Comparison of ENCODE assay signal across 8 mouse cellular contexts in genomic region chr6:116264836-116265235, GRCm38 (mm10). TPM values are rescaled to one million over a fixed set of nuclear protein-coding genes. Genes with fewer than 3 reads are reported as not detected.
DNase-seq lines count a peak whose midpoint lies in the region; ATAC-seq and TF ChIP-seq lines count a peak whose summit lies in the region.

No protein-coding gene starts in this region.

- H3K36me3 ChIP-seq in embryonic facial prominence, embryonic 12.5 days, result peaks cover 11% of the 10 kb centered on the region; the same call in 1 of the 2 replicates
- peaks cover 29% of the 10 kb centered on the region for H3K36me3 ChIP-seq in limb, embryonic 10.5 days
- H3K36me3 ChIP-seq in neural tube, embryonic 11.5 days (ENCODE audit: control insufficient read depth, insufficient read depth, low read length), result no peaks in the 10 kb centered on the region

- no peak overlapping the region for H3K27ac ChIP-seq in layer of hippocampus, adult 2 months
- no peak overlapping the region for H3K27ac ChIP-seq in embryonic facial prominence, embryonic 12.5 days
- peak overlapping the region; percentile 94; the same call in 1 of the 2 replicates for H3K27ac ChIP-seq in limb, embryonic 10.5 days
- no peak overlapping the region for H3K27ac ChIP-seq in neural tube, embryonic 11.5 days (ENCODE audit: low read depth, low read length)

- H3K9me3 ChIP-seq in embryonic facial prominence, embryonic 12.5 days, result no peaks in the 10 kb centered on the region
- no peaks in the 10 kb centered on the region for H3K9me3 ChIP-seq in limb, embryonic 10.5 days (replicated peaks)
- no peaks in the 10 kb centered on the region for H3K9me3 ChIP-seq in neural tube, embryonic 11.5 days (ENCODE audit: control insufficient read depth, low read length)

- no peak overlapping the region for H3K9ac ChIP-seq in embryonic facial prominence, embryonic 12.5 days
- no peak overlapping the region for H3K9ac ChIP-seq in neural tube, embryonic 11.5 days (ENCODE audit: low read length)

- H3K4me2 ChIP-seq in embryonic facial prominence, embryonic 12.5 days (replicated peaks), result peak overlapping the region; percentile 62
- H3K4me2 ChIP-seq in neural tube, embryonic 11.5 days (ENCODE audit: low read depth), result peak overlapping the region; percentile 62

- intact Hi-C loops in left cerebral cortex, postnatal 10 days (cut with DNase I), result loop anchor here (5.0 kb wide), 1 partner anchor 157 kb away; no protein-coding TSS in a partner anchor

- peak overlapping the region; percentile 65 for H3K4me3 ChIP-seq in layer of hippocampus, adult 2 months
- peak overlapping the region; percentile 50 for H3K4me3 ChIP-seq in embryonic facial prominence, embryonic 12.5 days
- H3K4me3 ChIP-seq in limb, embryonic 10.5 days, result peak overlapping the region; percentile 76
- H3K4me3 ChIP-seq in neural tube, embryonic 11.5 days (ENCODE audit: low read depth, low read length), result no peak overlapping the region

- WGBS in embryonic facial prominence, embryonic 12.5 days, result 85% methylated on average over 11 of the region's 11 CpGs
- 88% methylated on average over 11 of the region's 11 CpGs for WGBS in limb, embryonic 10.5 days
- WGBS in neural tube, embryonic 11.5 days, result 84% methylated on average over 11 of the region's 11 CpGs

- DNase-seq in layer of hippocampus, adult 2 months (ENCODE audit: low spot score in 2 of 2), result no peak
- no peak for DNase-seq in layer of hippocampus, postnatal 36 days
- DNase-seq in limb, embryonic 10.5 days (ENCODE audit: low spot score), result no peak
- DNase-seq in neural tube, embryonic 11.5 days (ENCODE audit: low spot score), result no peak
- no peak for DNase-seq in right cerebral cortex, postnatal 25 days
- DNase-seq in left cerebral cortex, postnatal 10 days (ENCODE audit: extremely low spot score in 1 of 2, low spot score in 2 of 2), result no peak
- no peak for DNase-seq in spleen, adult 12 weeks (ENCODE audit: low spot score)

- H3K27me3 ChIP-seq in embryonic facial prominence, embryonic 12.5 days, result no peaks in the 10 kb centered on the region
- no peaks in the 10 kb centered on the region for H3K27me3 ChIP-seq in limb, embryonic 10.5 days (ENCODE audit: low read depth, poor library complexity, severe bottlenecking)
- no peaks in the 10 kb centered on the region for H3K27me3 ChIP-seq in neural tube, embryonic 11.5 days (ENCODE audit: control insufficient read depth, insufficient read depth, low read length)

- peaks cover 10% of the 10 kb centered on the region for H3K4me1 ChIP-seq in embryonic facial prominence, embryonic 12.5 days
- H3K4me1 ChIP-seq in limb, embryonic 10.5 days, result peaks cover 13% of the 10 kb centered on the region
- peaks cover 8% of the 10 kb centered on the region for H3K4me1 ChIP-seq in neural tube, embryonic 11.5 days (ENCODE audit: control insufficient read depth, insufficient read depth, low read length)

- ATAC-seq in embryonic facial prominence, embryonic 12.5 days (ENCODE audit: insufficient number of reproducible peaks, insufficient read depth, low FRiP score, low TSS enrichment), result no peak
- no peak for ATAC-seq in neural tube, embryonic 11.5 days (ENCODE audit: insufficient read depth, low FRiP score, low TSS enrichment)

- TF ChIP-seq CTCF in layer of hippocampus, adult 2 months (conservative IDR thresholded peaks at IDR 0.05), result no peak

RNA-seq across cellular contexts. Expression of gene Zfand4, which starts 0.8 kb away (rescaled TPM):
- 1 to 10 TPM; 8.0 to 8.1 TPM for total RNA-seq in layer of hippocampus, adult 2 months (2021)
- 1 to 10 TPM; 6.2 to 9.1 TPM for total RNA-seq in layer of hippocampus, postnatal 36 days (2021)
- polyA plus RNA-seq in embryonic facial prominence, embryonic 12.5 days (2016; fragmentation: Nextera tagmentation; extraction: Ambion mirVana), result 8.3 and 11.6 TPM in 2 replicates
- 4.7 and 6.3 TPM in 2 replicates for polyA plus RNA-seq in limb, embryonic 10.5 days (2016; fragmentation: Nextera tagmentation; extraction: Ambion mirVana)
- 5.4 and 7.1 TPM in 2 replicates for polyA plus RNA-seq in neural tube, embryonic 11.5 days (2014; fragmentation: Nextera tagmentation; extraction: Ambion mirVana)
- 1 to 10 TPM; 7.2 to 8.8 TPM for total RNA-seq in left cerebral cortex, postnatal 10 days (2021)

RNA-seq across cellular contexts. Expression of gene Washc2, which starts 57.0 kb away (rescaled TPM):
- 100 to 1,000 TPM; 106 to 109 TPM for total RNA-seq in layer of hippocampus, adult 2 months (2021)
- total RNA-seq in layer of hippocampus, postnatal 36 days (2021), result 100 to 1,000 TPM in 1 of 2 experiments, 10 to 100 TPM in 1; 97.6 to 105 TPM
- 63.8 and 67.4 TPM in 2 replicates for polyA plus RNA-seq in embryonic facial prominence, embryonic 12.5 days (2016; fragmentation: Nextera tagmentation; extraction: Ambion mirVana)
- 47.1 and 52.7 TPM in 2 replicates for polyA plus RNA-seq in limb, embryonic 10.5 days (2016; fragmentation: Nextera tagmentation; extraction: Ambion mirVana)
- polyA plus RNA-seq in neural tube, embryonic 11.5 days (2014; fragmentation: Nextera tagmentation; extraction: Ambion mirVana), result 52.1 and 64.7 TPM in 2 replicates
- 10 to 100 TPM; 81.5 to 86.8 TPM for total RNA-seq in left cerebral cortex, postnatal 10 days (2021)
